Mouse (Mus musculus): ENCODE data around the gene Rab5if. TPM values are rescaled to one million over a fixed set of nuclear protein-coding genes. Genes with fewer than 3 reads are reported as not detected.

Gene Rab5if
- 158 and 189 TPM in 2 replicates for polyA plus RNA-seq (2015; fragmentation: Nextera tagmentation; extraction: Ambion mirVana)

DNA sequence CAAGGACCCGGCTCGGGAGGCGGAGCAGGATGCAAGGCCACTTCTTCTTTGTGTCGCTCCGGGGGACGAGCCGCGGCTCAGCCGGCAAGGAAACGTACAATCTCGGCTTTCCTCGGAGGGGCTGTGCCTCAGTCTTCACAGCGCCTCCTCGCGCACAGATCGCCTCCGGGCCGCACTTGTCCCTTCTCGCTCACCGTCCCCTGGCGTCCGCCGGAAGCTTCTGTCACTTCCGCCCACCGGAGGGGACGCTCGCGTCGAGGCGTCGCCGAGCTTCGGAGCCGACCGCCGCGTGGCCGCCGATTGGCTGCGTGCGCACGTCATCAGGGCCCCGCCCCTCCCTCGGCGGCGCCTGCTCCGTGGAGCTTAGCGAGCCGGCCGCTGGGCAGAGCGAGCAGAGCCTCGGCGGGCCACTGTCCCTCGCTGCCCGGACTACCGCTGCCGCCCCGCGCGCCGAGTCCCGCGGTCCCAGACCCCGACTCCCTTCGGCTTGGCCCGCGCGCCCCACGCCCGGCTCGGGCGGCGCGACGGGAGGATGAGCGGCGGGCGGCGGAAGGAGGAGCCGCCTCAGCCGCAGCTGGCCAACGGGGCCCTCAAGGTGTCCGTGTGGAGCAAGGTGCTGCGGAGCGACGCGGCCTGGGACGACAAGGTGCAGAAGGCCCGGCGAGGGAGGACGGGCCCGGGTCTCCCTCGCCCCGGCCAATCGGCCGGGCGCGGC, at the start of gene Rab5if:
TSS of gene Rab5if (plus strand) at position 357 of the 715 bp plus-strand sequence.

DNA sequence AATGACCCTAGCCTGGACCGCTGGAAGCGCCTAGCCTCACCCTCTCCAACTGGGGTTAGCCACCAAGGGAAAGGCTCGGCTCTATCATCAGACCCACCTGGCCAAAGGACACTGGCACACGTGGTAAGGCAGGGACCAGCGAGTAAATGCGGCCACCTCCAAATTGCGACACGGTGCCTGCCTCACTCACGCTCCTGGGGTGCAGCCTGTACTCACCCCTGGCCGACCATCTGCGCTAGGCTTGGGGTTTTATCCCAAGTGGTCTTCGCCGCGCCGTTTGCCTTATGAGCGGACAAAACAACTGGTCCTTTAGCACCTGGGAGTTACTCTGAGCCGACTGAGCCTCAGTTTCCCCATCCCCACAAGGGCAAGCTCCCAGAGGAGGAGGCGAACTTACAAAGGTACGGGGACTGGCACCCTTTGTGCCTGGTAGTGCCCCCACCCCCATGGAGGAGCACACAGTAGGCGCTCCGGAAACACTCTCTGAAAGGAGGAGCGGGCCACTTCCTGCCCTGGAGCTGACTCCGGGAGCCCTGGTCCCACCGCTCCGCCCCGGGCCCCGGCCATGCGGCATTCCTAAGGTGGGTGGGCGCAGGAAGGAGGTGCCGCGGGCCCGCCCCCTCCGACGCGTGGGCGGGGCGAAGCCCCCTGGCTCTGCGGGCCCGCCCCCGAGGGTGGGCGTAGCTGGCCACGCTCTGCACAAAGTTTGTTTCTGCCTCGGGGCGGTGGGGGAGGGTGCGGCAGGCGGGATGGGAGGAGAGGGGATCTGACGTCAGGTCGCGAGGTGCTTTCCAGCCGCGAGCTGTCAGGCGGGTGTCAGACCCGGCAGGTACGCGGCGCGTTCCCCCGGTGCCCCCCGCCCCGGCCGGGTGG, 23.4 kb upstream of the Rab5if start, which contains the start of gene Tgif2:
TSS of gene Tgif2 (plus strand) at position 689 of the 873 bp plus-strand sequence.

DNA sequence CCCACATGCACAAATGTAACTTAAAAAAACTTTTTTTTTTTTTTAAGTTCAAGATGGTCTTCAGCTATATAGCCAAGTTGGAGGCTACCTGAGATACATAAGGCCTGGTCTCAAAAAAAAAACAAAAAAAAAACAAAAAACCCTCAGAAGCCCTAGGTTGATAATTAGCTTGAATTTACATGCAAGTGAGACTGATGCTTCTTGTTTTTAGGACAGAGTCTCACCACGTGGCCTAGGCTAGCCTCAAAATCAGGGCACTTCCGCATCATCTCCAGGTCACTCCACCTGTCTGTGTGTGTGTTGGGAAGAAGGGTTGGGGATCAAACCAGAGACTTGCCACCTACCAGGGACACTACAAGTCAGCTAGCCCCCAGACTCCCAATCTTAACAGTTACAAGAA, 5.1 kb upstream of the Rab5if start, which contains the start of gene 4930518I15Rik:
TSS of gene 4930518I15Rik (minus strand) at position 112 of the 400 bp plus-strand sequence.

DNA sequence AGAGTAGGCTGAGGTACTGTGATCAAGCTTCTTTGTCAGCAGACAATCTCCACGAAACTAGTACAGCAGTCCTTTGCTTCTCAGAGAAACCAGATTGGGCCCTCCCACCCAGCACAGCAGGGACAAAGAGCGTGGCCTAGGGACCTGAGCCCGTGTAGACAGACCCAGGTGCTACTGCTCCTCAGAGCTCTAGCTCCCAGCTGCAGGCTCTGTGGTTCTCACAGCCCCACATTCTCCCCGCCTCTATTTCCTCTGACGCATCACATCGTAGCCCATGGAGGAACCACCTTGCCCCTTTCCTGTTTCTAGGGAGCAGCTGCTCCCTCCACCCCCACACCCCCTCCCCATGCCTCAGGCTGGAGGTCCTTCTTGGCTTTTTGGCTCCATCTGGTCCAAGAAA, 24.1 kb downstream of the Rab5if start, which contains the start of gene Sla2:
TSS of gene Sla2 (minus strand) at position 176 of the 400 bp plus-strand sequence.

Other genes starting within 250 kb of the Rab5if start
- gene Dlgap4, start 249.4 kb upstream of the Rab5if start, polyA plus RNA-seq (2015; fragmentation: Nextera tagmentation; extraction: Ambion mirVana): 135 and 145 TPM in 2 replicates
- gene Myl9, start 87.7 kb upstream of the Rab5if start, polyA plus RNA-seq (2015; fragmentation: Nextera tagmentation; extraction: Ambion mirVana): 45.9 and 51.4 TPM in 2 replicates
- 7.1 and 8.3 TPM in 2 replicates for gene Tgif2, start 23.1 kb upstream of the Rab5if start, polyA plus RNA-seq (2015; fragmentation: Nextera tagmentation; extraction: Ambion mirVana)
- gene 4930518I15Rik, start 5.2 kb upstream of the Rab5if start, polyA plus RNA-seq (2015; fragmentation: Nextera tagmentation; extraction: Ambion mirVana): 5.1 and 6.1 TPM in 2 replicates
- 0.08 and 0.20 TPM in 2 replicates for gene Sla2, start 24.1 kb downstream of the Rab5if start, polyA plus RNA-seq (2015; fragmentation: Nextera tagmentation; extraction: Ambion mirVana)
- gene Ndrg3, start 128.9 kb downstream of the Rab5if start, polyA plus RNA-seq (2015; fragmentation: Nextera tagmentation; extraction: Ambion mirVana): 180 and 188 TPM in 2 replicates
- gene Dsn1, start 144.0 kb downstream of the Rab5if start, polyA plus RNA-seq (2015; fragmentation: Nextera tagmentation; extraction: Ambion mirVana): 6.7 TPM in 2 replicates
- 3.2 and 4.2 TPM in 2 replicates for gene Soga1, start 216.1 kb downstream of the Rab5if start, polyA plus RNA-seq (2015; fragmentation: Nextera tagmentation; extraction: Ambion mirVana)
- gene Tldc2, start 223.9 kb downstream of the Rab5if start, polyA plus RNA-seq (2015; fragmentation: Nextera tagmentation; extraction: Ambion mirVana): 0.36 and 0.41 TPM in 2 replicates

All from neural tube, postnatal 0 days (tissue).